Mouse (Mus musculus) T-cell, adult 2 months (primary cell): ENCODE results near the gene Hivep2.

Experiments used
- DNase-seq: peaks from one replicate; pipeline ENCODE4 v3.0.0; 2022; ENCODE audit warnings: low spot score

Hivep2 gene

GRCm38 (mm10) chr10:13965974-13966829 lies at the start of gene Hivep2:
Hivep2 (plus strand) TSS chr10:13966075.
- peak; percentile 63 for DNase-seq

- DNase-seq = no peak
Observed at GRCm38 (mm10) chr10:13916645-13917342, 49.1 kb upstream of the Hivep2 start.

- no peak for DNase-seq
Observed at GRCm38 (mm10) chr10:13921641-13922385, 44.1 kb upstream of the Hivep2 start.

- peak; percentile 17 for DNase-seq
Observed at GRCm38 (mm10) chr10:13929306-13929705, 36.6 kb upstream of the Hivep2 start.

- DNase-seq = no peak
Observed at GRCm38 (mm10) chr10:13932147-13932546, 33.7 kb upstream of the Hivep2 start.

- no peak for DNase-seq
Observed at GRCm38 (mm10) chr10:13933320-13933719, 32.6 kb upstream of the Hivep2 start.

GRCm38 (mm10) chr10:13935646-13936045 lies 30.2 kb upstream of the Hivep2 start:
- DNase-seq = no peak

- no peak for DNase-seq
Observed at GRCm38 (mm10) chr10:13941406-13941805, 24.5 kb upstream of the Hivep2 start.

GRCm38 (mm10) chr10:13943706-13944105 lies 22.2 kb upstream of the Hivep2 start:
- DNase-seq = no peak

GRCm38 (mm10) chr10:13946498-13946897 lies 19.4 kb upstream of the Hivep2 start:
- DNase-seq = no peak

GRCm38 (mm10) chr10:13962965-13963364 lies 2.9 kb upstream of the Hivep2 start:
- no peak for DNase-seq

GRCm38 (mm10) chr10:13963908-13964500 lies 1.9 kb upstream of the Hivep2 start:
- no peak for DNase-seq

- peak; percentile 89 for DNase-seq
Observed at GRCm38 (mm10) chr10:13964501-13965281, 1.2 kb upstream of the Hivep2 start.

- peak; percentile 85 for DNase-seq
Observed at GRCm38 (mm10) chr10:13965316-13965973, 430 bp upstream of the Hivep2 start.

- DNase-seq = peak; percentile 81
Observed at GRCm38 (mm10) chr10:13966830-13967450, 1.1 kb downstream of the Hivep2 start.

- DNase-seq = peak; percentile 96
Observed at GRCm38 (mm10) chr10:13967451-13968233, 1.8 kb downstream of the Hivep2 start.

- peak; percentile 67 for DNase-seq
Observed at GRCm38 (mm10) chr10:13968234-13968555, 2.3 kb downstream of the Hivep2 start.

- no peak for DNase-seq
Observed at GRCm38 (mm10) chr10:13968989-13969388, 3.1 kb downstream of the Hivep2 start.

GRCm38 (mm10) chr10:13970321-13970720 lies 4.4 kb downstream of the Hivep2 start:
- peak; percentile 56 for DNase-seq

- DNase-seq = no peak
Observed at GRCm38 (mm10) chr10:13971268-13971667, 5.4 kb downstream of the Hivep2 start.
